Mouse (Mus musculus) cortical plate, adult 2 months (tissue): ENCODE data around the gene Fam126b. TPM values are rescaled to one million over a fixed set of nuclear protein-coding genes. Genes with fewer than 3 reads are reported as not detected.

ENCODE experiments used
- H3K27ac ChIP-seq: fragments of 200-500 bp; 2 replicates; pipeline ENCODE4 v1.5.1; 2012; ENCODE audit warnings: low read length, control low read depth, inconsistent platforms; ENCODE audit not compliant: insufficient read depth
- H3K4me1 ChIP-seq: fragments of 200-500 bp; 2 replicates; pipeline ENCODE4 v1.6.1; 2011; ENCODE audit warnings: low read length; ENCODE audit not compliant: control insufficient read depth, insufficient read depth
- H3K4me3 ChIP-seq: fragments of 200-500 bp; 2 replicates; pipeline ENCODE4 v1.5.1; 2011; ENCODE audit warnings: mild to moderate bottlenecking, low read length, control low read depth; ENCODE audit not compliant: insufficient read depth
- CTCF ChIP-seq: fragments of 200-500 bp; IDR thresholded peaks from 2 replicates; pipeline ENCODE4 v1.5.1; 2011; ENCODE audit warnings: mild to moderate bottlenecking, control low read depth, low read length; ENCODE audit not compliant: insufficient read depth; ENCODE audit errors: extremely low read depth
- POLR2A ChIP-seq: fragments of 200-500 bp; IDR thresholded peaks from 2 replicates; pipeline ENCODE4 v1.6.1; 2011; ENCODE audit warnings: mild to moderate bottlenecking, low read length, control low read depth; ENCODE audit not compliant: insufficient read depth; ENCODE audit errors: extremely low read depth
- polyA plus RNA-seq: library from polyadenylated mRNA; depleted of rRNA; stranded (reverse); fragments of >200 nt; gene quantifications from 2 replicates; pipeline ENCODE4 v1.2.3, GENCODE M21; 2012; rRNA removed

Fam126b gene
- polyA plus RNA-seq, 1 experiment = 25.5 TPM

GRCm38 (mm10) chr1:58504577-58505254 lies 81.4 kb downstream of the Fam126b start, which contains the start of gene Orc2:
TSS of gene Orc2 (minus strand) at chr1:58505109.
- no peak for TF ChIP-seq CTCF
- peak; percentile 82 for TF ChIP-seq POLR2A
- no peak within 1 kb of the TSS for H3K27ac ChIP-seq
- peak within 1 kb of the TSS; percentile 82 for H3K4me3 ChIP-seq
- H3K4me1 ChIP-seq = no peaks in the 10 kb centered on the region; the same call in 1 of the 2 replicates

GRCm38 (mm10) chr1:58503793-58504370 lies 82.2 kb downstream of the Fam126b start:
- TF ChIP-seq CTCF = no peak
- TF ChIP-seq POLR2A = no peak
- Histone ChIP-seq H3K27ac (no peak overlapping the region), H3K4me1 (no peaks in the 10 kb centered on the region; the same call in 1 of the 2 replicates), H3K4me3 (peak overlapping the region; percentile 82)

GRCm38 (mm10) chr1:58503134-58503533 lies 83.0 kb downstream of the Fam126b start:
- TF ChIP-seq CTCF (no peak), POLR2A (no peak)
- H3K4me3 ChIP-seq = peak overlapping the region; percentile 82; the same call in 1 of the 2 replicates
- H3K27ac ChIP-seq = no peak overlapping the region

GRCm38 (mm10) chr1:58498758-58499157 lies 87.4 kb downstream of the Fam126b start:
- TF ChIP-seq POLR2A (no peak), CTCF (no peak)
- Histone ChIP-seq H3K4me3 (no peak overlapping the region), H3K27ac (no peak overlapping the region), H3K4me1 (peaks cover 2% of the 10 kb centered on the region)

More at GRCm38 (mm10) chr1:58503134-58503533, 83.0 kb downstream of the Fam126b start:
- H3K4me1 ChIP-seq = no peaks in the 10 kb centered on the region; the same call in 1 of the 2 replicates

- Histone ChIP-seq H3K4me3 (no peak overlapping the region), H3K27ac (no peak overlapping the region), H3K4me1 (peaks cover 2% of the 10 kb centered on the region; the same call in 1 of the 2 replicates)
- TF ChIP-seq POLR2A (no peak), CTCF (no peak)
Observed at GRCm38 (mm10) chr1:58497678-58498077, 88.4 kb downstream of the Fam126b start.

- no peak overlapping the region for H3K27ac ChIP-seq
- H3K4me1 ChIP-seq = peaks cover 2% of the 10 kb centered on the region; the same call in 1 of the 2 replicates
- TF ChIP-seq POLR2A (no peak), CTCF (no peak)
- H3K4me3 ChIP-seq = no peak overlapping the region
Observed at GRCm38 (mm10) chr1:58495603-58496002, 90.5 kb downstream of the Fam126b start.

- TF ChIP-seq CTCF (no peak), POLR2A (no peak)
- Histone ChIP-seq H3K4me1 (no peaks in the 10 kb centered on the region), H3K4me3 (no peak overlapping the region), H3K27ac (no peak overlapping the region)
Observed at GRCm38 (mm10) chr1:58482647-58483046, 103.5 kb downstream of the Fam126b start.

- no peak for TF ChIP-seq POLR2A
- no peak for TF ChIP-seq CTCF
- no peaks in the 10 kb centered on the region for H3K4me1 ChIP-seq
- no peak overlapping the region for H3K27ac ChIP-seq
- H3K4me3 ChIP-seq = no peak overlapping the region
Observed at GRCm38 (mm10) chr1:58475662-58476061, 110.5 kb downstream of the Fam126b start.

Other genes with a start within 250 kb of the Fam126b start
- gene Bzw1, start 193.4 kb downstream of the Fam126b start, polyA plus RNA-seq = 80.2 and 83.9 TPM in 2 replicates
- 254 and 258 TPM in 2 replicates for gene Clk1, start 162.3 kb downstream of the Fam126b start, polyA plus RNA-seq
- gene Nif3l1, start 141.2 kb downstream of the Fam126b start, polyA plus RNA-seq = 19.7 and 22.4 TPM in 2 replicates
- gene Ppil3, start 140.8 kb downstream of the Fam126b start, polyA plus RNA-seq = 28.3 and 30.3 TPM in 2 replicates
- gene Orc2, start 81.2 kb downstream of the Fam126b start, polyA plus RNA-seq = 23.7 and 26.0 TPM in 2 replicates
- 227 and 228 TPM in 2 replicates for gene Ndufb3, start 61 bp upstream of the Fam126b start, polyA plus RNA-seq
- not detected in 2 replicates for gene Als2cr12, start 109.7 kb upstream of the Fam126b start, polyA plus RNA-seq
- 13.2 and 14.7 TPM in 2 replicates for gene Cflar, start 125.2 kb upstream of the Fam126b start, polyA plus RNA-seq
- 2.3 and 3.1 TPM in 2 replicates for gene Casp8, start 209.1 kb upstream of the Fam126b start, polyA plus RNA-seq